Comparison of ENCODE assay signal across 11 mouse cellular contexts in the genomic region with DNA sequence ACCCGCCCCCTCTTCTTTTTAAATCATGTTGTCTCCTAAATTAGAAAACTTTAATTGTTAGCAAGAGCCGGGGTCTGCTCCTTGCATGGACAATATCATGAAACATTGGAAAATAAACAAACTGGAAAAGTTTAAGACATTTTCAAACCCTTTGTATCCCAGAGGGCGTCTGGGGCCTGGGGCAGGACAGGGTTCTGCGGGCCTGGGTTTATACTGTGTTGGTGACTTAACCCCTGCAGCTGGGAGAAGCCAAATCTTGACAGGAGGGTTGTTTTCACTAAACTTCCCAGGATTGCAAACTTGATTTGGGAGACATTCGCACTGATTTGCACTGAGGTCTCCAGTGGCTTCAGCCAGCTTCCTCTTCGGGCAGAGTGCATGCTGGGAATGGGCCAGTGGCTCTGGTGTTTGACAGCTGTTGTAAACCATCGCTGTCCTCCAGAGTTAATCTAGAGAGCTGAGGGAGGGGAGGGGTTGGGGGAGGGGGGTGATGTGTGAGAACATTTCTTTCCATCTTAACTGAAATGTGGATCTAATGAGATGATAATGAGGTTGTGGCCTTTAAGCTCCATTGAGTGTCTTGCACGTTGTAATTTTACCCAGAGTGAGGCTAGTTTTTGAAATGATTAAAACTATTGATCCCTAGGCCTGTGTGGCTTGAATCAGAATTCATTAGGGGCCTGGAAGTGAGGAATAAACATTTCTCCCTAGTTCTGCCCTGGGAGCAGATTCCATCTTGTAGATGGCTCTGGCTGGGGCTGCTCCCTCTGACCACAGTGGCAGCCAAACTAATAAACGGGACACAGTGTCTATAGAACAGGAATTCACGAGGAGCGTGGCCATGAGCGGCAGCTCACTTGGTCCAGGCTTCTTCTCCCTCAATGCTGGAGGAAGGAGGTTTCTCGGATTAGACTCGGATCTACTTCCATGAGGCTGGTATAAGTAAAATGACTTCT. TPM values are rescaled to one million over a fixed set of nuclear protein-coding genes. Genes with fewer than 3 reads are reported as not detected.
DNase-seq lines count a peak whose midpoint lies in the region; ATAC-seq and TF ChIP-seq lines count a peak whose summit lies in the region.
"Had no signal": no experiment of that assay in that cellular context is flagged by ENCODE, and none has a peak within 500 bp of the region (broad histone marks: within the 10 kb centered on the region; RNA-seq: fewer than 3 reads in every experiment).

No protein-coding gene starts in this region.

- TF ChIP-seq CTCF in lung, postnatal 0 days (IDR thresholded peaks at IDR 0.05) = no peak
- no peak for TF ChIP-seq CTCF in gastrocnemius, adult 2 months (IDR thresholded peaks at IDR 0.05)

- no peak overlapping the region for H3K9ac ChIP-seq in midbrain, embryonic 12.5 days (replicated peaks)
- H3K9ac ChIP-seq in midbrain, embryonic 16.5 days (ENCODE audit: low read depth, low read length) = no peak overlapping the region
- no peak overlapping the region for H3K9ac ChIP-seq in lung, postnatal 0 days (replicated peaks; ENCODE audit: low read depth)
- H3K9ac ChIP-seq: neural tube, embryonic 15.5 days had no signal

- peaks cover 5% of the 10 kb centered on the region; the same call in 1 of the 2 replicates for H3K27me3 ChIP-seq in midbrain, embryonic 12.5 days
- H3K27me3 ChIP-seq in midbrain, embryonic 16.5 days (ENCODE audit: control insufficient read depth, insufficient read depth, low read depth, low read length) = no peaks in the 10 kb centered on the region
- no peaks in the 10 kb centered on the region for H3K27me3 ChIP-seq in lung, postnatal 0 days (replicated peaks; ENCODE audit: insufficient read depth, low read length)
- H3K27me3 ChIP-seq: neural tube, embryonic 15.5 days had no signal

- intact Hi-C loops in gastrocnemius, adult 2 months (cut with DNase I) = no loop called here

- H3K9me3 ChIP-seq in midbrain, embryonic 12.5 days = no peaks in the 10 kb centered on the region
- H3K9me3 ChIP-seq in midbrain, embryonic 16.5 days (replicated peaks; ENCODE audit: control insufficient read depth, low read length, poor library complexity, severe bottlenecking) = no peaks in the 10 kb centered on the region
- no peaks in the 10 kb centered on the region for H3K9me3 ChIP-seq in lung, postnatal 0 days (ENCODE audit: low read length)
- H3K9me3 ChIP-seq: G1E; neural tube, embryonic 15.5 days had no signal

- peaks cover 27% of the 10 kb centered on the region for H3K4me1 ChIP-seq in midbrain, embryonic 12.5 days
- peaks cover 2% of the 10 kb centered on the region; the same call in 1 of the 2 replicates for H3K4me1 ChIP-seq in midbrain, embryonic 16.5 days (ENCODE audit: control insufficient read depth, insufficient read depth, low read length)
- H3K4me1 ChIP-seq in lung, postnatal 0 days (ENCODE audit: insufficient read depth, low read depth, low read length) = 0 out of 2 replicates have a peak, but pooled peaks cover 8% of the 10 kb centered on the region

- no peak for TF ChIP-seq EP300 in lung, postnatal 0 days (IDR thresholded peaks at IDR 0.05)

- peak; percentile 52 for DNase-seq in embryo, embryonic 10.5 days (ENCODE audit: low spot score)
- no peak for DNase-seq in embryo, embryonic 9.5 days (ENCODE audit: extremely low spot score)
- peak; percentile 83 for DNase-seq in lung, postnatal 0 days (ENCODE audit: low spot score)
- DNase-seq in yolk sac, embryonic 10.5 days (ENCODE audit: low spot score) = peak; percentile 19
- no peak for DNase-seq in adrenal gland, postnatal 10 days
- DNase-seq in gastrocnemius, adult 2 months = no peak

- no peak overlapping the region for H3K4me2 ChIP-seq in midbrain, embryonic 12.5 days (replicated peaks)
- H3K4me2 ChIP-seq in midbrain, embryonic 16.5 days (ENCODE audit: low read length) = no peak overlapping the region
- no peak overlapping the region for H3K4me2 ChIP-seq in lung, postnatal 0 days (replicated peaks; ENCODE audit: low read depth, low read length)
- H3K4me2 ChIP-seq: neural tube, embryonic 15.5 days had no signal

- no peak overlapping the region for H3K4me3 ChIP-seq in midbrain, embryonic 12.5 days
- H3K4me3 ChIP-seq in midbrain, embryonic 16.5 days (ENCODE audit: low read depth, low read length) = no peak overlapping the region
- H3K4me3 ChIP-seq in lung, postnatal 0 days (ENCODE audit: low read depth, low read length) = no peak overlapping the region
- H3K4me3 ChIP-seq in gastrocnemius, adult 2 months = no peak overlapping the region
- H3K4me3 ChIP-seq: erythroblast, embryonic 14.5 days; neural tube, embryonic 15.5 days had no signal

- H3K27ac ChIP-seq in midbrain, embryonic 12.5 days (replicated peaks) = no peak overlapping the region
- no peak overlapping the region for H3K27ac ChIP-seq in midbrain, embryonic 16.5 days (ENCODE audit: low read length)
- peak overlapping the region; percentile 57 for H3K27ac ChIP-seq in lung, postnatal 0 days (ENCODE audit: low read length)
- no peak overlapping the region for H3K27ac ChIP-seq in gastrocnemius, adult 2 months
- H3K27ac ChIP-seq: neural tube, embryonic 15.5 days had no signal

- no peaks in the 10 kb centered on the region for H3K36me3 ChIP-seq in midbrain, embryonic 12.5 days
- H3K36me3 ChIP-seq in midbrain, embryonic 16.5 days (ENCODE audit: control insufficient read depth, insufficient read depth, low read length) = no peaks in the 10 kb centered on the region
- no peaks in the 10 kb centered on the region for H3K36me3 ChIP-seq in lung, postnatal 0 days (ENCODE audit: insufficient read depth, low read length)
- H3K36me3 ChIP-seq: G1E; neural tube, embryonic 15.5 days had no signal

- ATAC-seq in midbrain, embryonic 12.5 days (ENCODE audit: low FRiP score, low read depth) = 0 out of 2 replicates have a peak, but pooled peaks have one; percentile 41
- no peak for ATAC-seq in midbrain, embryonic 16.5 days
- ATAC-seq in lung, postnatal 0 days = peak; percentile 75

- WGBS in midbrain, embryonic 12.5 days = 67% methylated on average over 14 of the region's 14 CpGs
- 63% methylated on average over 14 of the region's 14 CpGs for WGBS in midbrain, embryonic 16.5 days
- 50% methylated on average over 14 of the region's 14 CpGs for WGBS in lung, postnatal 0 days

RNA-seq across cellular contexts. Expression of gene Vps8, which starts 36.7 kb away (rescaled TPM):
- 32.5 and 33.3 TPM in 2 replicates for polyA plus RNA-seq in midbrain, embryonic 12.5 days (2016; fragmentation: Nextera tagmentation; extraction: Ambion mirVana)
- polyA plus RNA-seq in midbrain, embryonic 16.5 days (2015; fragmentation: Nextera tagmentation; extraction: Ambion mirVana) = 41.2 and 44.1 TPM in 2 replicates
- polyA plus RNA-seq in lung, postnatal 0 days (2015; fragmentation: Nextera tagmentation; extraction: Ambion mirVana) = 9.3 and 9.6 TPM in 2 replicates
- total RNA-seq in adrenal gland, postnatal 10 days (2021) = 10 to 100 TPM; 16.3 to 18.2 TPM
- 1 to 10 TPM; 7.7 to 7.8 TPM for total RNA-seq in gastrocnemius, adult 2 months (2021)

Comparison
In these comparisons a context has a peak if more than half of its experiments do, and no peak if none do; other contexts are left out.
1. DNase-seq: peak in embryo, embryonic 10.5 days (single experiment), lung, postnatal 0 days (single experiment) and yolk sac, embryonic 10.5 days (single experiment); none in embryo, embryonic 9.5 days (single experiment), adrenal gland, postnatal 10 days (single experiment) and gastrocnemius, adult 2 months (single experiment).